Mouse (Mus musculus) activated CD4-positive, CD25-positive, alpha-beta regulatory T cell, adult 4 months (primary cell): Measurements from ENCODE around the gene Adgrg3. TPM values are rescaled to one million over a fixed set of nuclear protein-coding genes. Genes with fewer than 3 reads are reported as not detected.

Experiments
- ATAC-seq: one replicate; pipeline ENCODE4 v1.8.0; 2017
- polyA plus RNA-seq, 2 experiments: library from polyadenylated mRNA; unstranded; fragments of 100-300 nt; shearing (Covaris generic); gene quantifications; one replicate each; pipeline ENCODE4 v1.2.1; 2017

Adgrg3 gene
- polyA plus RNA-seq, 2 experiments from 2014 or later = 0.21 to 0.41 TPM

DNA sequence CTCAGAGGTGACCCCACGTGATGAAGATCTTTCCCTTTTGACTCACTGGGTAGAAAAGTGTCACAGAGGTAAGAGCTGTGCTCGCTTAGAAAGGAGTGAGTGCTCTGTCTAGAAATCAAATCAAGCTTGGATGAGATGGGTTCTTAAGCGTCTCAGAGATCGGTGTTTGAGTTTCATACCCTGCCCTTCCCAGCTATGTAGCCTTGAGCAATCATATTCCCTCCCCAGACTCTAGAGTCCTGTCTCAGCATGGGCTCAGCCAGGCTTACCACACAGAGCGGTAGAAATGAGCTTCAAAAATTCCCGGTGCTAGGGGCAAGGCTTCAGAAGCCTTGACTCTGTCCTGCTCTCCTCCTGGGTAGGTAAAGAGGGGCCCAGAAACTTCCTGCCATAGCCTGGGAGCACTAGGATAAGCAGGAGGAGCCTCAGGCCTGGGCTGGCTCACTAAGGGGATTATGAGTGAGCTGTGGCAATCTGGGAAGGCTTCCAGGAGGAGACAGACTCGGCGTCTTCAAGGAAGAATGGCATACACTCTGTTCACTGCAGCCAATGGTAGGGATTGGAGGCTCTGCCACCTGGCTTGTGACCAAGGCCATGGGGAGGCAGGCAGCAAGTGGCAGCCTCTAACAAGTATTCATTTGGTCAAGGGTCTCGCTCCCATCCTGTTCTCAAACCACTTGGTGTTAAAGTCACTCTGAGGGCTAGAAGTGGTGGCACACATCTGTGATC lies 24.3 kb upstream of the Adgrg3 start:
- ATAC-seq = no peak

DNA sequence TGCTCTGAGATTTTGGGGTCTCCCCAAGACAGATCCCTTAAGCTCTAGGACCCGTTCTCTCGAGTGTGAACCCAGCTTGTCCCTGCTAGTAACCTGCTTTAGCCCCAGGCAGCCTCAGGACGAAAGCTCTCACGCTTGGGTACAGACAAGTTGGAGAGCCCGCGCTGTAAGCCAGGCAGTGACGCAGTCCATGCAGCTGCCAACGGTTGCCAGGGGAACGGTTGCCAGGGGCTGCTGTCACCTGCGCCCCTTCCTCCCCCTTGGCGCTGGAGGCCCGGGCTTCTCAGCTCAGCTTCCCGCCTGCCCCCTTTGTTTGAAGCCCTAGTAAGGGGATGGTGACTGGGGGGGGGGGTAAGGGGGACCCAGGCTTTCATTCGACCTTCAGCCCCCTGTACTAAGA lies 23.5 kb upstream of the Adgrg3 start:
- ATAC-seq = no peak

DNA sequence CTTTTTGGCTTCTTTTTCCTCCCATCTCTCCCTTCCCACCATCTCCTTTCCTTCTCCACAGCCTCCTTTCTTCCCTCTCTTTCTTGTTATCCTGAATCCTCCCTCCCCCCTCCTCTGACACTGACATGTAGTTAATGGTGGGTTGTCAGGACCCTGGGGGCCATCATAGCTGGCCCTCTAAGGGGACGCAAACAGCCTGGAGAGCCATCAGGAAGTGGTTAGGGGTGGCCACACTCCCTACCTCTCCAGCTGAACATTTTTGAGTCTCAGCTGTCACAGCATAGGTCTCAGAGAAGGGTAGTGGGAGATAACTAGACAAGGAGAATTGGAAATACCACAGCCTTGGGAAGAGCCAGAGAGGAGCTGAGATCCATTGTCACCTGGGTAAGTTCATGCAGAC lies 23.0 kb upstream of the Adgrg3 start:
- no peak for ATAC-seq

DNA sequence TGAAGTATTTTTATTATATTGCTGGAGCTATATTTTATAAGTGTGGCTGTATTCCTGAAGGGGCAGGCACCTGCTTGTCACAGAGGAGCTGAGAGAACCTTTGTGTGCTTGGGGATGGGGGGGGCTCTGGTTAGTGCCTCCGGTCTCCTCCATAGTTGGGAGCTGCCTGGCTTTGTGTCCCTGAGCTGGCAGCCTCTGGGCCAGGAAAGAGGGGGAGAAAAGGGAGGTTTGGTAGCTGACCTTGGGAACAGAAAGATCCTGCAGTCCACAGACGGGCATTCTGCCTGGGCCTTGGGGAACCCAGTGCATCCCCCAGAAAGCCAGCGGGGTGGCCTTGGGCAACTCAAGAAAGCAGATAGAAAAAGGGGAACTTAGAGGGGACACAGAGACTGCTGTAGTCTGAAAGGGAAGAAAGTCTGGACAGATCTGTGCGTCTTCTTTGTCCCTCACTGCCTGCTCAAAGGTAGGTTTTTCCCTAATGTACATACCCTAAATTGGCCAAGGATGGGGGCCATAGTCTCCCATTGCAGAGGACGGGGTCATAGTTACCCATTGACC lies 22.1 kb upstream of the Adgrg3 start:
- no peak for ATAC-seq

DNA sequence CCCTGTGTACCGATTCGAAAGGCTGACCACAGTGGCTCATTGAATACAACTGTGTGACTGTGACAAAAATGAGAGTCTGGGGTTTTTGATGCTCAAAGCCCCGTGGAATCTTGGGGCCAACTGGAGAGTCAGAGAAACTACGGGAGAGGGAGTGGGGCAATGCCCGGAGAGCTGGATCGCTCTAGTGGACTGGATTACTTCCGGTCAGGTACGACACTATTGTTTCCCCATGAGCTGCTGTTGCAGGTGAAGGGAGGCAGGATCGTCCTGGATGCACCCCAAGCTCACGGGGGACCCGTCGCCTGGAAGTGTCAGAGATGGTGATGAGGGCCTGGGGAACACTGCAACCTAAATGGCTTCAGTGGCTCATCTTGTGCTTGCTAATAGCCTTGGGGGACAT lies 21.5 kb upstream of the Adgrg3 start:
- no peak for ATAC-seq

DNA sequence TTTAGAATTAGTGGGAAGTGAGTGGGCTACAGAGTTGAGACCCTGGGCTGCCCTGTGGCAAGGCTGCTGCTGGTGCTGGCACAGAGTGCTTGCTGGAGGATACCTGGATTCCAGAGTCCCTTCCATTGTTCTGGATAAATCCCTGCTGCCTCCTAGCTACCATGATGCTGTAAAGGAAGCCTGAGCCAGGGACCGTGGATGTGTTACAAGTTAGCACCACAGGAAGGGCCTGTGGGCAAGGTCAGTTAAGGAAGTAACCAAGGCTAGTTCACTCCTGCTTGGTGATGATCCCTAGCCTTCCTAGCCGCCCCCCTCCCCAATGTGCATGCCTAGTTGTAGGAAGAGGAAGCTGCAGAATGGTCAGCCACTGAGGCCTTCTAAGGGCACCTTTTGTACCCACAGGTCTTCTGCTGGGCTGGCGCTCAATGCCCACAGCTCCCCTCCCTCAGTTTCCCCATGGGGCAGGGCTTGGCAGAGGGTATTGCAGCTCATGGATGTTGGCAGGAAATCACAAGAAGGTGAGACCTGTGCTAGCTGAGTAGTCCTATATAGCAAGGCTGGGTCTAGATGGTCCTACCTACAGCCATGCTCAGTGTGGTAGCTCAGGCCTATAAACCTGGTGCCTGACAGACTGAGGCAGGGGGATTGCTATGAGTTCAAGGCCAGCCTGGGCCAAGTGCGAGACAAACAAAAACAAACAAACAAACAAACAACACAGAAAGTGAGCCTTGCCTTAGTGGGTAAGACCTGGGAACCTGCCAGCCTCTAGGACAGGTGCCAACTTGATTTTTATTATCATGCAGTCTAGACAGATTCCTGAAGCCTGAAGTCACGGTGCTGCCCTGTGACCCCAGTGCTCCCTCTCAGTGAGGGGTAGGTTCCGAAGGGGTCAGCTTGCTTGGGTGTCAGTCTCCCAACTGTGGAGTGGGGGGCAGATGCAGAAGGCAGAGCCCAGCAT lies 20.3 kb upstream of the Adgrg3 start:
- no peak for ATAC-seq

DNA sequence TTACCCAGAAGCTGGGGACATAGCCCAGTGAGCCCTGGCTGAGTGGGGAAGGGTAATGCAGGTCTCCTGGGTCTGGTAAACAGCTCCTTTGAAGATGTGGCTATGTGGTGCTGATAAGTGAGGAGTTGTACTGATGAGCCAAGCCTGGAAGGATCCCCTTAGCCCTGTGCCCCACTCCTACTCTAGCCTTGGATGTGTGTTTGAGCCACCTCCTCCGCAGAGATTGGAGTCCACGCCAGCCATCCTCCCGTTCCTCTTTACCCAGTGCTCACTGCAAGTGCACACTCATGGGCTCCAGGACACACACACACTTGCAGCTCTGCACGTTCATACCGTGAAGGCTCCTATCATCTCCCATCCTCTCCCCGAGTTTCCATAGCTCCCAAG lies 19.6 kb upstream of the Adgrg3 start:
- no peak for ATAC-seq

DNA sequence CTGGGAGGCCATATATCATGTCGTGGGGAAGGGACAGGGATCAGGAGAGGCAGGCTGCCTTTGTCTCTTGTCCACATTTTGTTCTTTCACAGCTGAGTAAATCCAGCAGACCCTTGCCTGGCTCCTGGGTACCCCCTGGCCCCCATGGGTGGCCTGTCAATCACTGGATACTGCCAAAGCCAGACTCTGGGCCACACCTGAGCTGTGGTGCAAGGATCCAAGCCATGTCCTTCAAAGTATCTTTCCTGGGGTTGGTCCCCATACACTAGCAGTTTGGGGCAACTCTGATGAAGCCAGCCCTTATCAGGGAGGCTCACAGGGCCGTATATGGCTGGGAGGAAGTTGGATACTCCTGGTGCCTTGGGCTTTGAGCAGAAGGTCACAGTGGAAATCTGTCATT lies 19.1 kb upstream of the Adgrg3 start:
- no peak for ATAC-seq

DNA sequence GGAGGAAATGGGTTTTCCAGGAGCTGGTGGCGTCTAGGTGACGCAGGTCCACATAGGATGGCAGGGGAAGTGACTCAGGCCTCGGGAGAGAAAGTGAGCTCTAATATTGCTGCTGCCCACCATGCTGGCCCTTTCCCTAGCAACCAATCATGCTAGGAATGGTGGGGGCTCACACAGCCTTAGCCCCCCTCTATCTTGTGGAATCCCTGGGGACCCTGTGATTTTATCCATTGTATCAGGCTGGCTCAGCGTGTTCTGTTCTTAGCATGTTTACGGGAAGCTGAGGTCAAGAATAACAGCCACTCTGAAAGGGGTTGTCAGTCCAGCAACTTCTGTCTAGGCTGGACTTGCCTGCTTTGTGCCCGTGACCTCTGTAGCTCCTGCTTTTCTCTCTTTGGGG lies 18.5 kb upstream of the Adgrg3 start:
- ATAC-seq = no peak

DNA sequence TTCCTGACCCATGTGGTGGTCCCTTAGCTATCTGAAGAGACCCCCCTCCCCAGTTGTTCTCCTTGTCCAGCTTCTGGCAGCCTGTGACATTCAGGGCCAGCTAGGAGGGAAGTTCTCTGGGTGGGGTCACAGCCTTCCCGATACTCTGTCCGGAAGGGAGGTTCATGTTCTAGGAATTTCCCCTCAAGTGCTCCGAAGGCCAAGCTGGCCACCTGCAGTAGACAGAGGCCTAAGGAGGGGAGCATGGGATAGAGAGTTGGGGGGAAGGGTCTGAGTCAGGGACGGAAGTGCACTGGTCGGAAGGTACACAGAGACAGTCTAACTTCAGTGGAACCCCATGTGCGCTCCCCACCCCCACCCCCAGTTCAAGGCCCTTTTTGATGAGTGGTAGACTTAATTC lies 17.5 kb upstream of the Adgrg3 start:
- ATAC-seq = no peak

DNA sequence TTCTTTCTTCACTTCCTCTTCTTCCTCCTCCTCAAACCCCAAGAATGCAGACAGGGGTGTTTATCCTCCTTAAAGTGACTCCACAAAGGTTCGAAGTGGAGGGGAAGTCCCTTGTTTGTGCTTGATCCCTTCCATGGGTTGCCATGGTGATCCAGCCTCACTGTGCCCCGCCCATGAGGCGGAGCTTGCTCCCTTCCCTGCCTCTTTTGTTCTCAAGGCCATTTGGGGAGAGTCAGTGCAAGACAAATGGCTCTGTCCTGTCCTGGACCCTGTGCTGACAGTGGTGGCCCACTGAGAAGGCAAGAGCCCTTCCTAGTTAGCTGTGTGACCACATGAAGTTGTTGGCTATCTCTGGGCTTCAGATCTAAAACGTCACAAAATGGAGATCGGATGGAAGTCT lies 16.8 kb upstream of the Adgrg3 start:
- peak; percentile 71 for ATAC-seq

DNA sequence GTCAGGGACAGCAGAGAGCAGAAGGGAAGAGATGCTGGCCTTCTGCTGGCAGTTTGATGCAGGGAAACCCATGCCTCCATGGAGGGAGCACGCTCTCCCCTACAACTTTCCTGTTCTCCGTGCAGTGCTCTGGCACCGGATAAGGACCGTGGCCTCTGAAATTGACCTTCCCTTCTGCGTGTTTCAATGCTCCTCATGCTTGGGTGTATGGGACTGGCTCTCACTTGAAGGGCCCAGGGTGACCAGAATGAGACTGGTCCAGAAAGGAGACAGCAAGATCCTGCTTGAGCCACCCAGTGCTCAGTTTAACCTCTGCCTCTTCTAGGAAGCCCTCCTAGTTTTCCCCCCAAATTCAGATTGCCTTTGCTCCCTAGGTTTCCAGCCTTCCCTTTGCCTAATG lies 16.3 kb upstream of the Adgrg3 start:
- no peak for ATAC-seq

DNA sequence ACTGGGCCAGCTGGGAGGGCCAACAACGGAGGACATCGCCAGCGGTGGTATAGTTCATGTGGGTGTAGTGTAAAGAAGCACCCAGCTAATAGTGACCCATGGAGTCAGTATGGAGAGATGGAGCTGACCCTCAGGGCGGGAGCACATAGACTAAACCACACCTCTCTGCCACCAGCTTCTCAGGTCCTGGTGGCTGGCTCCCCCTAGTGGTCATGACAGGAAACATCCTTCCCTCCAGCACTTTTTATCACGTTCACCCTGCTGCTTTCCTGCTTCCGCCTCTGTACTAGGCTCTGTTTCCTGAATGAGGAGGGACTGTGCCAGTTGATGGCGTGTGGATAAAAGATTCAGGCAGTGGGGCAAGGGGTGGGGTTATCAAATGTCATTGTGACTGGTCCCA lies 15.8 kb upstream of the Adgrg3 start:
- peak; percentile 46 for ATAC-seq

DNA sequence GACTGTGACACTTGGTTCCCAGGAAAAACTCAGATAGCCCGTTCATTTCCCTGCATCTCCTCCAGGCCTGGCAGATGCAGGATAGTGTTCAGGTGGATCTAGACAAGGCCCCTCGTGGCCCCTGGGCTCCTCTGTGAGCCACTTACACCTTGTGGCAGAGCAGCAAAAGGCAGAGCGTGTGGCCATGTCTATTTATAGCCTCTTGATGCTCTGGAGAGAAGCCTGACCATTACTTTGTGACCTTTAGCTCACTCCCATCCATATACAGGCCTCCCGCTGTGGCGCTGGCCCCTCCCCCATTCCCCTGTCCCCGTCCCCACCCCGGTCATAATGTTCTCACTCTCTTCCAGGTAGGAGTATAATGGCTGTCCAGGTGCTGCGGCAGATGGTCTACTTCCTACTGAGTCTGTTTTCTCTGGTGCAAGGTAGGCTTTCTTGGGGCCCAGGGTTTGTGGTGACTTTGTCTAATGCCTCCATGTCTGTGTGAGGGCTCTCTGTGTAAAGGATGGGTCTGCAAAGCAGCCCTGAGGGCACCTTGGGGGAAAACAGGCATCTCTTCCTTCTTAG lies 15.3 kb upstream of the Adgrg3 start:
- ATAC-seq = no peak

DNA sequence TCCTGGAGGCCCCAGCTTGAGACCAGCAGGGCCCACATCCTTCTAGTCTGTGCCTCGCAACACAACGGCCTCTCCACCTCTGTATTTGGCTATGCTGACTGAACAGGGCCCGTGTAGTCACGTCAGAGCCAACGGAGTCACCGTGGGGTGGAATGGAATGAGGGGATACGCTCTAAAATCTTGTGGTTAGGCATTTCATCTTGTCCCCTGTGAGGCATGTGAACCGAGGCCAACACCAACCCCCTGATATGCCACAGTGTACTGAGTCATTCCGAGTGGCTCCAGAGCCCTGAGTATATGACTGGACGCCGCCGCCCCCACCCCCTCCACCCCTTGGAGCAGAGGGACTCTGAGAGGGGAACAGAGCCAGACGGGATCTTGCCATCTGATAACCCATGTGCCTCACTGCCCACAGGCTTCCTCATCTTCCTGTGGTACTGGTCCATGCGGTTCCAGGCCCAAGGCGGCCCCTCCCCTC lies 5.0 kb upstream of the Adgrg3 start:
- ATAC-seq = no peak

DNA sequence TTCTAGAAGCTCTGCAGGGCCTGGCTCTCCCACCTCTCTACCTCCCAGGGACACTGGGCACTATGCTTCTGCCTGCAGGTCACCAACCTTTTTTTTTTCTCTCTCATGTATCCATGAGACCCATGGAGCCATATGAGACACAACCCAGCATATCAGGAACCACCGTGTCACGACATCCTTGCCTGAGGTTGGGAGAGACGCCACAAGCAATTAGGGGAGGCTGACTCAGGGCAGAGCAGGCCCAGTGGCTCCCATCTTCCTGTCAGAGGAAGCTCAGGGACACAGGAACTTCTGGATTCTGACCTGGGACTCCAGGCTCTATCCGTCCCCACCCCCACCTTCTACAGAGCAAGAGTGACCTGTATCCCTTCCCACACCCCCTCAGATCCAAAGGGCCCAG lies 1.6 kb upstream of the Adgrg3 start:
- ATAC-seq = no peak

DNA sequence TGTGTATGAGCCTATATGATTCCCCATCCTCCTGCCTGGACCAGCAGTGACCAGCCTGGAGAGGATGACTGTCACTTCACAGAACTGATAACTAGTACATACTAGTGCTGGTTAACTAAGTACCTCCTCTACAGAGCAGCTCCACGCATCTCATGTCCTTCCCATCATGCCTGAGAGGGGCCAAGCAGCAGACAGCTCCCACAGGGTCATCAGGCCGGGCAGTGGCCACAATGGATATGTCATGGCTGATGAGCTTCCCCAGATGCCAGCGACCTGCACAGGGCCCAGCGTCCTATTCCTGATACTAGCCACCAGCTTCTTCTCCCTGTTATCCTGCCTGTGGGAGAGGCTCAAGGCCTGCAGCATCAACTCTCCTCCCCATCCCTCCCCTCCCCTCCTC lies 808 bp upstream of the Adgrg3 start:
- ATAC-seq = no peak

DNA sequence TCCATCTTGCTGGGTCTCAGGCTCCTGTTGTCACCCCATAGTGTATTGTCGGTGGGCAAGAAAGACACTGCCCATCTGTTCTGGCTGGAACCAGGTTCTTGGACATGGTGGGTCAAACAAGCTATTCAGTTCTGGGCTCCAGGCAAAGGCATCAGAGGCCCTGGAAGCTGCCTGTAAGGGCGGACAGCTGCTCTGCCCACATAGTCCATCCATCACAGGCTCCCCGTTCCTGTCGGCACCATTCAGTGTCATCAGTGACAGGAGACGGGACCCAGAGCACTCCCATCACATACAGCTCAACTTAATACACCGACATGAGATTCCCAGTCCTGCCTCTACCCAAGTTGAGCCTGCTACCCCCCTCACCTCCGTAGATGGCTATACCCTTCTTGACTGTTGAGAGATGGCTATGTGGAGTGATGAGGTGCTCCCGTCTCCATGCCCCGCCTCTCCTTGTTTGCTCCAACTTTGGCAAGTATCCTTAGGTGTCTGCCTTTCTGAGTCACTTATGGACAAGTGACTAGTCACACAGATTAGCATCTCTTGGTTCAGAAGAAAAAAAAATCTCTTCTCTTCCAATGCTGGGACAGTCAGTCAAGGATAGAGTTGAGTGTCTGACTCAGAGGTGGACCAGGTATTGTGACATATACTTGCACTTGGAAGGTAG lies 610 bp downstream of the Adgrg3 start:
- no peak for ATAC-seq

DNA sequence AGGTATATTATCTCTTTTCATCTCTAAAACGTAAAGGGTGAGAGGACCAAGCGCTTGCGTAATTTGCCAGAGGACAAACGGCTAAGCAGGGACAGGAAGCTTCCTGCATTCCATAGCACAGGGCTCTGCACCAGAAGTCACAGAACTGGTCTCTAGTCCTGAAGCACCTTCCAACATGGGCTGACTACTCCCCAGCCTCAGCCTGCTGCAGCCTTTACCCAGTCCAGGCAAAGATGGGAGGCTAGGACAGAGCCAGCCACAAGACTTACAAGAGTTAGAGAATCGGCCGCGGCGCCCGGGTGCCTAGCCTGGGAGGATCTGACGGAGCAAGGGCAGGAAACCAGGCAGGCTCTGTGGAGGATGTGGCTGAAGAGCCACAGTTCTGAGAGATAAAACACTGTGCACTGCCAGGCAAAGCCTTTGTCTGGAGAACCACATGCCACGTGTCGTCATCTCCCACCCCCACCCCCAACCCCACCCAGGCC lies 2.8 kb downstream of the Adgrg3 start:
- ATAC-seq = no peak

DNA sequence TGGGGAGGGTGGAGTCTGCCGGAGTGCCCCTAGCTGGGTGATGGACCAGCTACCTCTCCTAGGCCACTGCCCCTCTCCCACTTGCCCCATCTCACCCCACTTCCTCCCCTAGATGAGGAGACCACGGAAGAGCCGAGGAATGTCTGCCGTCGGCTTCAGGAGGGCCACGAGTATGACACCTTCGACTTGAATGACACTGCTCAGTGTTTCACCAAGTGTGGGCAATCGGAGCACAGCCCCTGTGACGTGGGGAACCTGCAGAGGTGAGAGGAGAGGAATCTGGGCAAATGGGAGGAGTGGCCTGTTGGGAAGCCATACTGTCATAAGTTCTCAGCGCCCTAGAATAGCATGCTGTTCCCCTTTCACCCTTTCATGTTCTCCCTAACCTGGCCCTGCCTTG lies 3.3 kb downstream of the Adgrg3 start:
- ATAC-seq = peak; percentile 19

DNA sequence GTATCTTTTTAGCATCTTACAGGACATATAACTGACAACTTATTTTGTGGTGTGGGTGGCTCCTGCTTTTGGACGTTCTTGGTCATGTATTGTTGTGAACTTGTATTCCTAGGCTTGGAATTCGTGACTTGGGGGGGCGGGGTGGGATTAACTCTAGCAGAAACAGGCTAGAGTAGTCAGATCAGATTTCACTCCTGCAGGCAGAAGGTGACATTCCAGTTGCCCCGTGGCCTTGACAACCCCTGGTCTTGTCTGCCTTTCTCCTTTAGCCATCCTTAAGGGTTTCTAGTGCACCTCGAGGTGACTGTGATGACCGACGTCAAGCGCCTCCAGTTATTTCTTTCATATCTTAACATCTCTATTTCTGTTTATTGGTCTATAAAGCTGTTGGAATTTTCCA lies 5.7 kb downstream of the Adgrg3 start:
- no peak for ATAC-seq

DNA sequence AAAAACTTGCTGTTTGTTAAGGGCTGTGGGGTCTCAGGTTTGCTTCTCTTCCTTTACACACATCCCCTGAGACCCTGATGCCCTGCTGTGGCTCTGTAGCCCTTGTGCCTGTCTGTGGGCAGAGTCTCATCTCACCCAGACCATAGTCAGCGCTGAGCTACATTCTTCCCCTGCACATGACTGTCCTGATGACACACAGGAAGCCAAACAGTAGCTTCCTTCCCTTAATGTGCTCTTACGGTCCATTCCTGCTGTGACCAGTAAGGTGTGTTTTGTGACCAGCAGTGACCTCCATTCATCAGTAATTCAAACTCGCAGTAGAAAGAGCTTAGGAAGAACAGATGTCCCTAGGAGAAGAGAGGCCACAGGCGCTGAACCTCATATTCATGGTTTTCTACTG lies 6.9 kb downstream of the Adgrg3 start:
- ATAC-seq = no peak

DNA sequence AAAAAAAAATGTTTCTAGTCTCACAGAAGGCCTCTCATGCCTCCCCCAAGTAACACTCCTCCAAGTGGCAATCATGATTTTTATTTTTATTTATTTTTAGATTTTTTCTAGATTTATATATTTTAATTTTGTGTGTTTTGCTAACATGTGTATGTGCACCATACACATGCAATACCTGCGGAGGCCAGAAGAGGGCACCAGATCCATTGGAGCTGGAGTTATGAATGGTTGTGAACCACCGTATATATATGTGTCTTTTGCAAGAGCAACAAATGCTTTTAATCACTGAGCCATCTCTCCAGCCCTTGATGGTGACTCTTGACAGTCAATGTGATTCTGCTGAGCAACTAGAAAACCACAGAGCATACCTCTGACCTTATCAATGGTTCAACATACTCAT lies 7.9 kb downstream of the Adgrg3 start:
- no peak for ATAC-seq
